Mouse (Mus musculus) forebrain, embryonic 11.5 days (tissue): ENCODE results near the gene Zfp428. TPM values are rescaled to one million over a fixed set of nuclear protein-coding genes. Genes with fewer than 3 reads are reported as not detected.
"Not testable (repeated sequence)": the region's sequence is repeated elsewhere in the genome, so short reads cannot be mapped to it uniquely, and the experiment has no call there.

Source experiments
- ATAC-seq: fragments of 200-750 bp; cut with Nextera tagmentation; replicated peaks from 2 replicates; pipeline ENCODE4 v1.8.0; 2017; ENCODE audit warnings: moderate TSS enrichment; ENCODE audit not compliant: low FRiP score
- DNase-seq: peaks from one replicate; pipeline ENCODE4 v3.0.0-alpha.2; 2017; ENCODE audit warnings: low spot score
- H3K27ac ChIP-seq: fragments of 300-500 bp; sonication (generic); 2 replicates; pipeline ENCODE4 v1.5.1; 2014; ENCODE audit warnings: low read depth, low read length
- H3K27me3 ChIP-seq: fragments of 300-500 bp; sonication (generic); 2 replicates; pipeline ENCODE4 v1.6.1; 2014; ENCODE audit warnings: mild to moderate bottlenecking, low read length, mixed read lengths; ENCODE audit not compliant: control insufficient read depth, insufficient read depth
- H3K36me3 ChIP-seq: fragments of 300-500 bp; sonication (generic); 2 replicates; pipeline ENCODE4 v1.6.1; 2014; ENCODE audit warnings: mild to moderate bottlenecking, low read length, moderate library complexity, mixed read lengths; ENCODE audit not compliant: control insufficient read depth, insufficient read depth
- H3K4me1 ChIP-seq: fragments of 300-500 bp; sonication (generic); replicated peaks from 2 replicates; pipeline ENCODE4 v1.6.1; 2014; ENCODE audit warnings: low read length, mixed read lengths; ENCODE audit not compliant: control insufficient read depth, insufficient read depth
- H3K4me2 ChIP-seq: fragments of 300-500 bp; sonication (generic); 2 replicates; pipeline ENCODE4 v1.6.1; 2014; ENCODE audit warnings: low read depth, mild to moderate bottlenecking, low read length, moderate library complexity, mixed read lengths; ENCODE audit not compliant: severe bottlenecking
- H3K4me3 ChIP-seq: fragments of 300-500 bp; sonication (generic); 2 replicates; pipeline ENCODE4 v1.5.1; 2014; ENCODE audit warnings: low read depth, low read length
- H3K9ac ChIP-seq: fragments of 300-500 bp; sonication (generic); 2 replicates; pipeline ENCODE4 v1.6.1; 2014; ENCODE audit warnings: low read length
- H3K9me3 ChIP-seq: fragments of 300-500 bp; sonication (generic); 2 replicates; pipeline ENCODE4 v1.6.1; 2016; ENCODE audit warnings: low read length, mixed read lengths; ENCODE audit not compliant: control insufficient read depth
- WGBS: fragments of 180-500 bp; shearing (Covaris S2); extraction: QIAGEN DNeasy Blood & Tissue Kit; methylation state at CpG from one replicate; pipeline ENCODE4 v1.1.7; 2014; 5-methylcytosine and 5-hydroxymethylcytosine counted together
- polyA plus RNA-seq: library from polyadenylated mRNA; unstranded; fragments of >200 nt; fragmentation: Nextera tagmentation; extraction: Ambion mirVana; gene quantifications from 2 replicates; pipeline ENCODE4 v1.2.1, GENCODE M21; 2014

Zfp428 gene
- polyA plus RNA-seq, 1 experiment from 2014 or later, result 109 TPM

DNA sequence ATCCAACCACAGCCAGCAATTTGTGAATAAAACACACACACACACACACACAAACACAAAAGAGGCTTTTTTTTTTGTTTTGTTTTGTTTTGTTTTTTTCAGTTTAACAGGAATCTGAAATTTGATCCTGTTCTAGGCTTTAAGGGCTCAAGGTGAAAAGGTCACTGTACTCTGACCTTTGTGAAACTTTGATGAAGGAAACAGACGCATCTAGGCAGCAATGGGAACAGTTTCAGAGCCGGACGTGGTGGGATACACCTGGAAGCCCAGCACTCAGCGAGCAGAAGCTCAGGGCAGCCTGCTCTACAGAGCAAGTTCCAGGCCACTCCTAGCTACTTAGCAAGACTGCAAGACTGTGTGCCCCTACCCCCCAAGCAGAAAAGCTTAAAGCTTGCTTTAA, 1.9 kb upstream of the Zfp428 start:
- H3K36me3 ChIP-seq, result peaks cover 7% of the 10 kb centered on the region
- H3K9me3 ChIP-seq, result peaks cover 2% of the 10 kb centered on the region; the same call in 1 of the 2 replicates
- H3K27me3 ChIP-seq, result peaks cover 8% of the 10 kb centered on the region
- ATAC-seq (no peak), DNase-seq (no peak)
- H3K4me1 ChIP-seq, result peaks cover 23% of the 10 kb centered on the region
- no peak overlapping the region for H3K4me2 ChIP-seq
- 0 out of 2 replicates have a peak overlapping the region, but pooled peaks have one; percentile 100 for H3K27ac ChIP-seq
- WGBS, result 13% methylated on average over 4 of the region's 4 CpGs
- H3K9ac ChIP-seq, result no peak overlapping the region
- H3K4me3 ChIP-seq, result no peak overlapping the region

DNA sequence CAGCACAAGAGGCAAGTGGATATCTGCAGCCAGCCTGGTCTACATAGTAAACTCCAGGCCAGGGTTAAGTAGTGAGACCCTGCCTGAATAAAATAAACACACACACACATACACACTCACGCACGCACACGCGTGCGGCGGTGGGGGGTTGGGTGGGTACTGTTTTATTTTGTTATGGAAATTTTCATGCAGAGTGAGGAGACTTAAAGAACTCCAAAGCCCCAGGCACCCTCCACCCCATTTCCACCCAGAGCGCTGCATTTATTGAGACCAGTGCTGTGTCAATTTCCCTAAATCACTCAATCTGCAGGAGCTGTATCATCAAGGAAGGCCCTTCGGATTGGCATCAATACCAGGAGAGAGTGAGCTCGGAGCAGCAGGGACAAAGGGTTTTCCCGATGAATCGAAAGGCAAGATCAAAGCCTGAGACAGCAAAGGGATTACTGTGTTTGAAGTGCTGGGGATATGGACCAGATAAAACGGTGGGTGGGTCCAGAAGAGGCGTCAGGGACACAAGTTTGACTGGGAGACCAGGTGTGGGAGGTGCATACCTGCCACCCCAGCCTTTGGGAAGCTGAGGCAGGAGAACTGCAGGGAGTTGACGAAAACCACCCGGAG, 1.2 kb upstream of the Zfp428 start:
- Histone ChIP-seq H3K9ac (peak overlapping the region; percentile 94), H3K27me3 (peaks cover 1% of the 10 kb centered on the region), H3K4me1 (peaks cover 23% of the 10 kb centered on the region), H3K9me3 (peaks cover 2% of the 10 kb centered on the region; the same call in 1 of the 2 replicates), H3K4me3 (no peak overlapping the region), H3K36me3 (peaks cover 4% of the 10 kb centered on the region), H3K27ac (peak overlapping the region; percentile 100; the same call in 1 of the 2 replicates), H3K4me2 (peak overlapping the region; percentile 68)
- 13% methylated on average over 15 of the region's 15 CpGs for WGBS
- ATAC-seq, result no peak
- no peak for DNase-seq

DNA sequence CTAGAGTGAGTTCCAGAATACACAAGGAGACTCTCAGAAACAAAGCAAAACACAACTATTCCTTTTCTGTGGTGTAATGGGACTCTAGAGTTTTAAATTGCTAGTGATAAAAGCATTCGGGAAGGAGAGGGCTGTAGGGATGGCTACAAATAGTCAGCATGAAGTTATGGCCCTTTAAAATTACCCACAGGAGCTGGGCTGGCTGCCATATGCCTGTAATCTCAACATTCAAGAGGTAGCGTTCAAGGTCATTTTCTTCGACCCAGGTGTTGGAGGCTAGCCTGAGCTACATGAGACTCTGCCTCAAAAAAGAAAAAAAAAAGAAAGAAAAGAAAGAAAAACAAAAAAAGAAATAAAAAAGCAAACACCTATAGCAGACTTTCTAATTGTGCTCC, 744 bp upstream of the Zfp428 start:
- ATAC-seq (no peak), DNase-seq (no peak)
- 20% methylated on average over 3 of the region's 3 CpGs for WGBS
- Histone ChIP-seq H3K4me1 (peaks cover 23% of the 10 kb centered on the region), H3K27ac (peak overlapping the region; percentile 100), H3K4me3 (peak overlapping the region; percentile 57), H3K27me3 (no peaks in the 10 kb centered on the region), H3K4me2 (peak overlapping the region; percentile 68), H3K9ac (peak overlapping the region; percentile 94), H3K9me3 (no peaks in the 10 kb centered on the region), H3K36me3 (no peaks in the 10 kb centered on the region; the same call in 1 of the 2 replicates)

DNA sequence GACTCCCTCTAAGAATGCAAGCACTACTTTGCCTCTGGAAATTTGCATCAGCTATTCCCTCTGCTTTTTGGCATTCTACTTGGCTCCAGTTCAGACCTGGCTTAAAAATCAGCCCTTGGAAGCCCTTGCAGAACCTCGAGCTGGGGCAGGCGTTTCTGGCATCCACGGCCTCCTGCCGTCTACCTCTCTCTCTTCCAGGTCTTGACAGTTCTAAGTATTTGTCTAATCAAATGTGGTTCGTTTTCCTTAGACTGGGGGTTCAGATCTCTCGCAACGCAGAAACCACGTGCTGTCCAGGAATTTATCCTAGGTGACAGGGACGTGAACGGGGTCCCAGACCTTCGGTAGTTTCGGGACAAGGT, 349 bp upstream of the Zfp428 start:
- peak overlapping the region; percentile 100 for H3K27ac ChIP-seq
- H3K27me3 ChIP-seq, result no peaks in the 10 kb centered on the region
- H3K9ac ChIP-seq, result peak overlapping the region; percentile 94
- peaks cover 23% of the 10 kb centered on the region for H3K4me1 ChIP-seq
- H3K4me3 ChIP-seq, result peak overlapping the region; percentile 57
- WGBS, result under 1% methylated on average over 12 of the region's 12 CpGs
- no peak for DNase-seq
- peak overlapping the region; percentile 68 for H3K4me2 ChIP-seq
- no peaks in the 10 kb centered on the region; the same call in 1 of the 2 replicates for H3K36me3 ChIP-seq
- H3K9me3 ChIP-seq, result no peaks in the 10 kb centered on the region
- ATAC-seq, result no peak

DNA sequence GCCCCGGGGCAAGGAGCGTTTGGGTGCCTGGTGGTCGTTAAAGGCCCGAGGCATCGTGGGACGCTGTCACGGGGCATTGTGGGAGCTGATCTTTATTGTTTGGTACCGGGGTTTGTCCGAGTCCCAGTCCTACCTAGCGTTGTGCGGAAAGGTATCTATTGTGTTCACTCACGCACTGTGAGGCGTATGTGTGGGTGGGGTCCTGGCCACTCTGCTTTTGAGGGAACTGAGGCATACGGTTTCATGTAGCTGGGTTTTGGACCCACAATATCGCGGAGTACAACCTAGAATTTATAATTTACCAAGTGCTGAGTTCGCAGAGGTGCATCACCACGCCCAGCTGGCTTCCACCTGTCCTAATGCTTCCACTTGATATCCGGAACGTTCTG, 914 bp downstream of the Zfp428 start:
- peak; percentile 7; the same call in 1 of the 2 replicates for ATAC-seq

DNA sequence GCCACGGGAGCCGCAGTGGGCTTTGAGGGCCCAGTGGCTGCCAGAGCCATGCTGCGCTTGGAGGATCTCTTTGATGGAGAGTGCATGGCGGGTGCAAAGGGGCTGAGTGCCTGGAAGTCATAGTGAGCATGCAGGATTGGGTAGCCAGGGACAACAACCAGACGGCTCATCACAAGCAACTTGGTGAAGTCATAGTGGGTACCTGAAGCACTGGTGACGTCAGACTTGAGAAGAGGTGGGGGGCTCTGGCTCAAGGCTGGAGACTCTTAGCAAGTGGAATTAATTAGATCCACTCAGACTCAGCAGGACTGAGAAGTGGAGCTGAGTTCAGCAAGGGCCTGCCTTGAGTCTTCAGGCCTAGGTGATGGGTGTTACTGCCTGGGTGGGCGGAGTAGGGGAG, 5.5 kb downstream of the Zfp428 start, which contains the start of gene AC161166.1:
Gene AC161166.1 (minus strand): TSS at position 101 of the 400 bp plus-strand sequence.
- no peaks in the 10 kb centered on the region; the same call in 1 of the 2 replicates for H3K36me3 ChIP-seq

More for the DNA sequence above, 914 bp downstream of the Zfp428 start:
- H3K36me3 ChIP-seq, result no peaks in the 10 kb centered on the region; the same call in 1 of the 2 replicates
- H3K9ac ChIP-seq, result peak overlapping the region; percentile 94
- peak overlapping the region; percentile 57 for H3K4me3 ChIP-seq
- H3K27me3 ChIP-seq, result no peaks in the 10 kb centered on the region
- peak overlapping the region; percentile 68 for H3K4me2 ChIP-seq
- H3K27ac ChIP-seq, result peak overlapping the region; percentile 100
- 1% methylated on average over 20 of the region's 20 CpGs for WGBS
- H3K4me1 ChIP-seq, result peaks cover 23% of the 10 kb centered on the region
- no peak for DNase-seq
- no peaks in the 10 kb centered on the region for H3K9me3 ChIP-seq

DNA sequence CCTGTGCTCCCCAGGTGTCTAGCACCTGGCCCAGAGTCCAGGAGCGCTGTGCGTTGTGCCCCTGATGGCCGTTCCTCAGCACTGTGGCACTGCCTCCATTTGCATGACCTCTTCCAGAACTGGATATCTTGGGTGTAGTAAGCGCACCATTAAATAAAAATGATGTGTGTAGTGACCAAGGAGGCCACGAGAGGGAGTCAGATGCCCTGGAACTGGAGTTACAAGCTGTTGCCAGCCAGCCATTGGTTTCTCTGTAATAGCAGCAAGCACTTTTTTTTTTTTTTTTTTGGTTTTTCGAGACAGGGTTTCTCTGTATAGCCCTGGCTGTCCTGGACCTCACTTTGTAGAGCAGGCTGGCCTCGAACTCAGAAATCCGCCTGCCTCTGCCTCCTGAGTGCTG, 9.5 kb downstream of the Zfp428 start:
- not testable (repeated sequence) for H3K9ac ChIP-seq, H3K27me3 ChIP-seq, H3K27ac ChIP-seq, H3K36me3 ChIP-seq, ATAC-seq, H3K4me1 ChIP-seq, H3K4me2 ChIP-seq, H3K9me3 ChIP-seq, DNase-seq, H3K4me3 ChIP-seq
- 72% methylated on average over 6 of the region's 8 CpGs for WGBS

More for the DNA sequence above, 5.5 kb downstream of the Zfp428 start, which contains the start of gene AC161166.1:
- H3K9ac ChIP-seq, result no peak within 1 kb of the TSS
- peaks cover 5% of the 10 kb centered on the region; the same call in 1 of the 2 replicates for H3K4me1 ChIP-seq
- no peak for ATAC-seq
- 91% methylated on average over 7 of the region's 7 CpGs for WGBS
- H3K4me2 ChIP-seq, result no peak within 1 kb of the TSS
- H3K4me3 ChIP-seq, result no peak within 1 kb of the TSS
- DNase-seq, result no peak
- no peak within 1 kb of the TSS for H3K27ac ChIP-seq
- H3K27me3 ChIP-seq, result no peaks in the 10 kb centered on the region
- no peaks in the 10 kb centered on the region for H3K9me3 ChIP-seq

DNA sequence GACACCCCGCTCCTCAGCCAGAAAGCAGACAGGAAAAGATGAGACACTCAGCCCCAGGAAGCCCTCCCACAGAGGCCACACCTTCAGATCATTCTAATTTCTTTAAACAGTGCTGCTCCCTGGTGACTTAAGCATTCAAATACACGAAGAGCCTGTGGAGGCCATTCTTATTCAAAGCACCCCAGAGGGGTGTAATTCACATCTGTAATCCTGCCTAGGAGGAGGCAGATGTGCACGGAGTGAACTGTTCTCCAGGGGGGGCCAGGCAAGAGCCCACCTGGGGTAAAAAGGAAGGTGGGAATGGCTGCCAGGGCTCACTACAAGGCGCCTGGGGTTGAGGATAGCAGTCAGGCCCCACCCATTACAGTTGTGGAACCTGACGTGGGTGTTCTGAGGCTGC, 10.3 kb downstream of the Zfp428 start:
- H3K9ac ChIP-seq, result no peak overlapping the region
- H3K27me3 ChIP-seq, result no peaks in the 10 kb centered on the region
- H3K4me1 ChIP-seq, result no peaks in the 10 kb centered on the region
- H3K4me3 ChIP-seq, result no peak overlapping the region
- H3K4me2 ChIP-seq, result no peak overlapping the region
- no peak for ATAC-seq
- H3K27ac ChIP-seq, result no peak overlapping the region
- 30% methylated on average over 5 of the region's 5 CpGs for WGBS
- DNase-seq, result no peak
- H3K9me3 ChIP-seq, result no peaks in the 10 kb centered on the region
- no peaks in the 10 kb centered on the region; the same call in 1 of the 2 replicates for H3K36me3 ChIP-seq

DNA sequence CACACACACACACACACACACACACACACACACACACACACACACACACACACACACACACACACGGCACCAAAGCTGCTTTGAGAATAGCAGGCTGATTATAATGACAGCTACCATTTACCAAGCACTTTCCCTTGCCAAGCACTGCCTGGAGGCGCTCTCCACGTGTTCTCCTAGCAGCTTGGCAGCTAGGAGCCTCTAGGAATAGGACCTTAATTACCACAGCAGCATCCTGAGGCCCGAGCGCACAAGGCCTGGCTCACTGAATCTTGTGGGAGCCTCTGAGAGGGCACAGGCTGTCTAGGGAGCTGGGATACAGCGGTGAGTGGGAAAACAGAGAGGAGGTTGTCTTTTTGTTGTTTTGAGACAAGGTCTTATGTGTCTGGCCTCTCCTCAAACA, 10.8 kb downstream of the Zfp428 start:
- no peak for DNase-seq

More for the DNA sequence above, 10.8 kb downstream of the Zfp428 start:
- no peak for ATAC-seq
- Histone ChIP-seq H3K4me2 (no peak overlapping the region), H3K4me3 (no peak overlapping the region), H3K9ac (no peak overlapping the region), H3K27me3 (no peaks in the 10 kb centered on the region), H3K36me3 (no peaks in the 10 kb centered on the region; the same call in 1 of the 2 replicates), H3K9me3 (no peaks in the 10 kb centered on the region), H3K27ac (no peak overlapping the region), H3K4me1 (no peaks in the 10 kb centered on the region)
- WGBS, result 56% methylated on average over 6 of the region's 6 CpGs
